Mouse (Mus musculus) layer of hippocampus, adult 9-10 months (tissue): ENCODE data around the gene Lrrc30.

Source experiments
- DNase-seq: peaks from one replicate; pipeline ENCODE4 v3.0.0; 2022; ENCODE audit warnings: low spot score

The Lrrc30 gene

GRCm38 (mm10) chr17:67582681-67583356 lies 49.7 kb downstream of the Lrrc30 start:
- no peak for DNase-seq

- no peak for DNase-seq
Observed at GRCm38 (mm10) chr17:67581839-67582238, 50.7 kb downstream of the Lrrc30 start.
